Mouse (Mus musculus): ENCODE measurements at regions not wholly inside any gene's neighbourhood (a gene's known extent, or its start where the extent isn't known, plus 50 kb on each side); places are given as distances from the start of the nearest gene placed in this dataset.

DNA sequence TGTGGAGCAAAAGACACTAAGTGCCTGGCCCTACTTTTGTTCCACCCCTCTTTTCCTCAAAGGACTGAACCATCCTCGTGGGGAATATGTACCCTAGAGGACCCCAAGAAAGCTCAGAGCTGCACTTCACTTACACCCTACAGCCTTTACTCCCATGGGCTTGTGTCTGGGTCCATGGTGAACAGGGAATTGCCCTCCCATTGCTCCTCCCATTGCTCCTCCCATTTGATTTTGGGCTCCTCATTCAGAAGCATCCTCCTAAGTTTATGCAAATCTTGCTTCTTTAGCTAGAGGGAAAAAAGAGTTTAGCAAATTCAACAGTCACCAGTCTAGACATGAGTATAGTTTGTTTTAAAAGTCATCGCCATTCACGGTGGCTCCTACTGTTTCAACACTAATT is 142.1 kb downstream of the Rnd3 start:
- no peak for ATAC-seq (ENCODE audit: low FRiP score, low read depth)
- no peak overlapping the region for H3K4me2 ChIP-seq (replicated peaks; ENCODE audit: low read depth, low read length, severe bottlenecking)
- no peak overlapping the region for H3K27ac ChIP-seq (replicated peaks; ENCODE audit: low read depth, low read length)
- H3K9me3 ChIP-seq (ENCODE audit: control insufficient read depth, low read length): no peaks in the 10 kb centered on the region
- 59% methylated on average over 3 of the region's 3 CpGs for WGBS
- DNase-seq (ENCODE audit: low spot score): no peak
- H3K36me3 ChIP-seq (ENCODE audit: control insufficient read depth, insufficient read depth, low read length): no peaks in the 10 kb centered on the region
- no peaks in the 10 kb centered on the region for H3K27me3 ChIP-seq (ENCODE audit: control insufficient read depth, insufficient read depth, low read length)
- no peak overlapping the region for H3K9ac ChIP-seq (ENCODE audit: low read depth, low read length, severe bottlenecking)
- H3K4me1 ChIP-seq (ENCODE audit: control insufficient read depth, insufficient read depth, low read length): no peaks in the 10 kb centered on the region
- no peak overlapping the region for H3K4me3 ChIP-seq (replicated peaks; ENCODE audit: low read length)
- TF ChIP-seq POLR2A (IDR thresholded peaks at IDR 0.05; ENCODE audit: borderline replicate concordance, extremely low read depth, insufficient read depth, insufficient read length): no peak

DNA sequence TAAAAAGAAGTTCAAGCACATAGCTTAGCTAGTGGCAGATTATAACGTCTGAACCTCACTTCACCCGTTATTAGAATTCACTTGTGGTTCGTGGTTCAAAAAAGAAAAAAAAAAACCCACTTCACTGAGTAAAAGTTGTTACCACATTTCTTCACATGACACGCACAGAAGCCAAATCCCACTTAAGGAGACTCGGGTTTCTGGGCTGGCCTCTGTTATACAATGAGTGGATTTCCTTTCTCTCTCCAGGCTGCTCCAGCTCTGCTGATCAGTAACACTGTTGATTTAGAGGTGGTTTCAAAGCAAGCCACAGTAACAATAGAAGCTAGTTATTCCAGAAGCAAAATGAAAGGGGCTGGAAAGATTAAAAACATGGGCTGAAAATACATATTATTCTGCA is 147.4 kb downstream of the Rnd3 start:
- no peak for ATAC-seq (ENCODE audit: low FRiP score, low read depth)
- Histone ChIP-seq H3K9ac (ENCODE audit: low read depth, low read length, severe bottlenecking) (no peak overlapping the region), H3K9me3 (ENCODE audit: control insufficient read depth, low read length) (no peaks in the 10 kb centered on the region), H3K27me3 (ENCODE audit: control insufficient read depth, insufficient read depth, low read length) (no peaks in the 10 kb centered on the region), H3K4me1 (ENCODE audit: control insufficient read depth, insufficient read depth, low read length) (no peaks in the 10 kb centered on the region), H3K27ac (replicated peaks; ENCODE audit: low read depth, low read length) (no peak overlapping the region), H3K36me3 (ENCODE audit: control insufficient read depth, insufficient read depth, low read length) (no peaks in the 10 kb centered on the region), H3K4me2 (replicated peaks; ENCODE audit: low read depth, low read length, severe bottlenecking) (no peak overlapping the region), H3K4me3 (replicated peaks; ENCODE audit: low read length) (no peak overlapping the region)
- no peak for DNase-seq (ENCODE audit: low spot score)
- WGBS: 57% methylated on average over 5 of the region's 5 CpGs
- TF ChIP-seq POLR2A (IDR thresholded peaks at IDR 0.05; ENCODE audit: borderline replicate concordance, extremely low read depth, insufficient read depth, insufficient read length): no peak

DNA sequence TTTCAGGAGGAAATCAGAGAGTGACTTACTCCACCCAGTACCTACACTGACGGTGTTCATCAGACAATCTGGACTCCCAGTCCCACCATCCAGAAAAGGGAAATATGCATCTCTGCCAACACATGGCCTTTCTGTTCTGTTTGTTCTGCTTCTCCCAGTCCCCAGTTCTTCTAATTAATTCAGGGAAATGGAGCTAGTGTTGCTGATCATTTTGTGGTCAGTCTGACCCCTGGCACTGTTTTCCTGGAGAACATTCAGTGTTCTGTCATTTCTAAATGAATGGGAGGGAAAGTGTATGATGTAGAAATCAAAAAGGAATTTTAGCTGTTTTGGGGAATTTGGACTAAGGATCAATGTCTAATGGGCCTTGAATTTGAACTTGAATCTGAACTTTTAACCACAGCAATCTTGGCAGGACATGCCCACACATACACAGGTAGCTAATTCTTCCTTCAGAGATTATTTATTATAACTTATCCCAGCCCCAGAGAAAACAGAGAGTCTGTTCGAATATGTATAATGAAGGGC is 165.0 kb downstream of the Rnd3 start:
- H3K36me3 ChIP-seq (ENCODE audit: control insufficient read depth, insufficient read depth, low read length): no peaks in the 10 kb centered on the region
- ATAC-seq (ENCODE audit: low FRiP score, low read depth): no peak
- no peak overlapping the region for H3K4me2 ChIP-seq (replicated peaks; ENCODE audit: low read depth, low read length, severe bottlenecking)
- no peak for DNase-seq (ENCODE audit: low spot score)
- H3K4me3 ChIP-seq (replicated peaks; ENCODE audit: low read length): no peak overlapping the region
- H3K27me3 ChIP-seq (ENCODE audit: control insufficient read depth, insufficient read depth, low read length): no peaks in the 10 kb centered on the region
- H3K9ac ChIP-seq (ENCODE audit: low read depth, low read length, severe bottlenecking): no peak overlapping the region
- H3K4me1 ChIP-seq (ENCODE audit: control insufficient read depth, insufficient read depth, low read length): no peaks in the 10 kb centered on the region
- no peaks in the 10 kb centered on the region for H3K9me3 ChIP-seq (ENCODE audit: control insufficient read depth, low read length)
- WGBS: 88% methylated on average over 2 of the region's 2 CpGs
- no peak for TF ChIP-seq POLR2A (IDR thresholded peaks at IDR 0.05; ENCODE audit: borderline replicate concordance, extremely low read depth, insufficient read depth, insufficient read length)
- H3K27ac ChIP-seq (replicated peaks; ENCODE audit: low read depth, low read length): no peak overlapping the region

DNA sequence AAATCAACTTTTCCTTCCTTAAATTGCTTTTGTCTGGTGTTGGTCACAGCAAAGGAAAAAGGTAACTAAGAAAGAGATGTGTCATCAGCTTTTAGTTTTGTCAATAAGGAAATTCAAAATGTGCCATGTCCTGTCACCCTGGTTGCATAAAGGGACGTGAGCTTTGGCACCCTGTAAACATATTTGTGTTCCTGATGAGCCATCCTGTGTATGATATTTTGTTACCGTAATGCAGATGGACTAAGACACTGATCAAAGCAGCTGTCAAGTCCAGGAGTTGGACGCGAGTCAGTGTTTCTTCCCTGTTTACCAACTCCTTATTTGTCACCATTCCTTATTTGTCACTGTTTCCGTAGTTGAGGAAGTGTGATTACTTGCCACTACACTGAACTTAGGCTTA is 166.3 kb downstream of the Rnd3 start:
- H3K9me3 ChIP-seq (ENCODE audit: control insufficient read depth, low read length): no peaks in the 10 kb centered on the region
- H3K4me3 ChIP-seq (replicated peaks; ENCODE audit: low read length): no peak overlapping the region
- no peak overlapping the region for H3K4me2 ChIP-seq (replicated peaks; ENCODE audit: low read depth, low read length, severe bottlenecking)
- 78% methylated on average over 5 of the region's 5 CpGs for WGBS
- ATAC-seq (ENCODE audit: low FRiP score, low read depth) (no peak), DNase-seq (ENCODE audit: low spot score) (no peak)
- no peak for TF ChIP-seq POLR2A (IDR thresholded peaks at IDR 0.05; ENCODE audit: borderline replicate concordance, extremely low read depth, insufficient read depth, insufficient read length)
- H3K36me3 ChIP-seq (ENCODE audit: control insufficient read depth, insufficient read depth, low read length): no peaks in the 10 kb centered on the region
- H3K4me1 ChIP-seq (ENCODE audit: control insufficient read depth, insufficient read depth, low read length): no peaks in the 10 kb centered on the region
- no peaks in the 10 kb centered on the region for H3K27me3 ChIP-seq (ENCODE audit: control insufficient read depth, insufficient read depth, low read length)
- no peak overlapping the region for H3K9ac ChIP-seq (ENCODE audit: low read depth, low read length, severe bottlenecking)
- H3K27ac ChIP-seq (replicated peaks; ENCODE audit: low read depth, low read length): no peak overlapping the region

DNA sequence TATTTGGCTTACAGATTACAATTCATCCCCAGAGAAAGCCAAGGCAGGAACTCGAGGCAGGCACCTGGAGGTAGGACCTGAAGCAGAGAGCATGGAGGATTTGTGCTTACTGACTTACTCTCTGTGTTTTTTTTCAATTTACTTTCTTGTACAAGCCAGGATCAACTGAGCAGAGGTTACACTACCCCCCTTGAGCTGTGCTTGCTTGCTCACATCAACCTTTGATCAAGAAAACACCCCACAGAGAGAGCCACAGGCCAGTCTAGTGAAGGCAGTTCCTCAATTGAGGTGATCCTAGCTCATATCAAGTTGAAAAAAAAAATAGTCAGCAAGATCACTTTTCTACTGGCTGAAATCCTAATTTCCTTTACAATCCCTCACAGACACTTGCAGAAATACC is 170.6 kb downstream of the Rnd3 start:
- Histone ChIP-seq H3K4me3 (replicated peaks; ENCODE audit: low read length) (no peak overlapping the region), H3K27ac (replicated peaks; ENCODE audit: low read depth, low read length) (no peak overlapping the region), H3K4me1 (ENCODE audit: control insufficient read depth, insufficient read depth, low read length) (no peaks in the 10 kb centered on the region), H3K9me3 (ENCODE audit: control insufficient read depth, low read length) (no peaks in the 10 kb centered on the region), H3K4me2 (replicated peaks; ENCODE audit: low read depth, low read length, severe bottlenecking) (no peak overlapping the region), H3K36me3 (ENCODE audit: control insufficient read depth, insufficient read depth, low read length) (no peaks in the 10 kb centered on the region), H3K27me3 (ENCODE audit: control insufficient read depth, insufficient read depth, low read length) (no peaks in the 10 kb centered on the region), H3K9ac (ENCODE audit: low read depth, low read length, severe bottlenecking) (no peak overlapping the region)
- ATAC-seq (ENCODE audit: low FRiP score, low read depth) (no peak), DNase-seq (ENCODE audit: low spot score) (no peak)
- TF ChIP-seq POLR2A (IDR thresholded peaks at IDR 0.05; ENCODE audit: borderline replicate concordance, extremely low read depth, insufficient read depth, insufficient read length): no peak
- 89% methylated on average over 1 of the region's 1 CpGs for WGBS
